8 mouse cellular contexts compared by ENCODE assay signal in the genomic region with DNA sequence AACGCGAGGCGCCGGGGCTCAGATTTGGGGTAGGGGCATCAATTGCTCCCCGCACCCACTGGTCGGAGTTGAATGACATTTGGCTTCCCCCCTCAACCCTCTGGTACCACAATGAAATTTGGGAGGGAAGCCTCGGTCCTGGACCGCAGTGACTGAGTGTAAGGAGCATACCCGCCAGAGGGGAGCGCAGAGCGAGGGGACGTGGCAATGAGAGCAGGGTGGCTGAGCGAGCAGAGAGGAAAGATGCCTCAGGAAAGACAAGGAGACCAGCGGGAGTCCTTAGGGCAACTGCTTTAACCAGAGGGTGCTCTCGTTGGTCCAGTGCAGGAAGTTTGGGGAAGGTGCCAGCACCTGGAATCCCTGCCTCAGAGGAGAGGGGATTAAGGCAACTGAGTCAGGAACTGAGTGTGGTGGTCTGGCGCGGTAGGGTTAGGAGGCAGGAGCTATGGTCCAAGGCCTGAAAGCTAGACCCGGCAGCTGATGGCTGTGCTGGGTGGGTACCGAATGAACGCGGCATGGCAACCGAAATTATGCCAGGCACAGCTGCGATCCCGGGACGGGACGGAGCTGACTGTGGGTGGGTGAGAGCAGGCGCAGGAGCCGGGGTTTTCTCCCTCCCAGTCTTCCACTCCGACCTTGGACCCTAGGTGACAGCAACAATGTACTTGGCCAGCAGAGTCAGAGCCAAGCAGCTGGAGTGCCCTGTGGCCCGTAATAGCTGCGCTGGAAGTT. TPM values are rescaled to one million over a fixed set of nuclear protein-coding genes. Genes with fewer than 3 reads are reported as not detected.
DNase-seq lines count a peak whose midpoint lies in the region; ATAC-seq and TF ChIP-seq lines count a peak whose summit lies in the region.

No protein-coding gene starts in this region.

- H3K4me3 ChIP-seq in embryonic fibroblast, embryonic 13.5 days (ENCODE audit: insufficient read depth, low read length): peak overlapping the region; percentile 33; the same call in 1 of the 2 replicates
- peak overlapping the region; percentile 36 for H3K4me3 ChIP-seq in hindbrain, embryonic 16.5 days (ENCODE audit: low read length)
- H3K4me3 ChIP-seq in liver, postnatal 0 days (ENCODE audit: low read depth, low read length): peak overlapping the region; percentile 30

- H3K4me1 ChIP-seq in embryonic fibroblast, embryonic 13.5 days (ENCODE audit: control insufficient read depth, insufficient read depth, low read length): no peaks in the 10 kb centered on the region; the same call in none of the 2 replicates
- peaks cover 27% of the 10 kb centered on the region for H3K4me1 ChIP-seq in hindbrain, embryonic 16.5 days (ENCODE audit: control insufficient read depth, insufficient read depth, low read depth, low read length)
- peaks cover 19% of the 10 kb centered on the region for H3K4me1 ChIP-seq in liver, postnatal 0 days (ENCODE audit: insufficient read depth)

- no peak for TF ChIP-seq EP300 in liver, postnatal 0 days (IDR thresholded peaks at IDR 0.05; ENCODE audit: low read depth)

- H3K27me3 ChIP-seq in hindbrain, embryonic 16.5 days (replicated peaks; ENCODE audit: control insufficient read depth, insufficient read depth, low read length): peaks cover 56% of the 10 kb centered on the region
- H3K27me3 ChIP-seq in liver, postnatal 0 days (ENCODE audit: insufficient read depth, low read length): peaks cover 45% of the 10 kb centered on the region
- H3K27me3 ChIP-seq in splenic B cell, adult 2 months (ENCODE audit: control insufficient read depth, insufficient read depth, low read length, poor library complexity, severe bottlenecking): no peaks in the 10 kb centered on the region

- peaks cover 39% of the 10 kb centered on the region for H3K36me3 ChIP-seq in hindbrain, embryonic 16.5 days (ENCODE audit: control insufficient read depth, insufficient read depth, low read length)
- H3K36me3 ChIP-seq in liver, postnatal 0 days (replicated peaks; ENCODE audit: insufficient read depth, low read length): peaks cover 21% of the 10 kb centered on the region
- peaks cover 2% of the 10 kb centered on the region for H3K36me3 ChIP-seq in splenic B cell, adult 2 months (ENCODE audit: control insufficient read depth, insufficient read depth, low read length, poor library complexity, severe bottlenecking)

- H3K27ac ChIP-seq in embryonic fibroblast, embryonic 13.5 days (ENCODE audit: insufficient read depth, low read length): peak overlapping the region; percentile 72
- H3K27ac ChIP-seq in hindbrain, embryonic 16.5 days (ENCODE audit: low read depth, low read length): no peak overlapping the region
- 0 out of 2 replicates have a peak overlapping the region, but pooled peaks have one; percentile 12 for H3K27ac ChIP-seq in liver, postnatal 0 days (ENCODE audit: low read depth)

- peak overlapping the region; percentile 56 for H3K9ac ChIP-seq in hindbrain, embryonic 16.5 days (ENCODE audit: low read depth, low read length)
- H3K9ac ChIP-seq in liver, postnatal 0 days (replicated peaks): no peak overlapping the region

- DNase-seq in heart, adult 11 months: peak; percentile 96
- DNase-seq in heart, adult 8-10 months (ENCODE audit: low spot score): no peak
- peak; percentile 50 for DNase-seq in Muller cell, postnatal 12 days (ENCODE audit: inconsistent ontology term)
- DNase-seq in liver, postnatal 0 days: no peak
- peak; percentile 15 for DNase-seq in splenic B cell, adult 2 months (ENCODE audit: low read depth, low spot score)

- H3K4me2 ChIP-seq in hindbrain, embryonic 16.5 days (ENCODE audit: low read length): peak overlapping the region; percentile 72
- peak overlapping the region; percentile 54 for H3K4me2 ChIP-seq in liver, postnatal 0 days (ENCODE audit: low read depth, low read length)

- WGBS in hindbrain, embryonic 16.5 days: 2% methylated on average over 31 of the region's 31 CpGs
- 3% methylated on average over 30 of the region's 31 CpGs for WGBS in liver, postnatal 0 days (ENCODE audit: insufficient replicate concordance)

- peak; percentile 46 for TF ChIP-seq POLR2A in embryonic fibroblast, embryonic 13.5 days (IDR thresholded peaks at IDR 0.05; ENCODE audit: low read depth, low read length)

- peak; percentile 40 for ATAC-seq in hindbrain, embryonic 16.5 days
- ATAC-seq in liver, postnatal 0 days: no peak
- ATAC-seq in activated CD4-positive, CD25-positive, alpha-beta regulatory T cell, adult 4 months: no peak

- peak; percentile 52; the same call in 1 of the 2 replicates for TF ChIP-seq CTCF in embryonic fibroblast, embryonic 13.5 days (IDR thresholded peaks at IDR 0.05; ENCODE audit: borderline replicate concordance, insufficient read depth, low read length)
- peak; percentile 25 for TF ChIP-seq CTCF in liver, postnatal 0 days (IDR thresholded peaks at IDR 0.05; ENCODE audit: low read depth)

- H3K9me3 ChIP-seq in hindbrain, embryonic 16.5 days (ENCODE audit: control insufficient read depth, low read length): no peaks in the 10 kb centered on the region
- no peaks in the 10 kb centered on the region for H3K9me3 ChIP-seq in liver, postnatal 0 days (ENCODE audit: low read length)

RNA-seq across cellular contexts. Expression of a gene that starts 0.4 kb away (rescaled TPM):
- 1 to 10 TPM; 6.7 to 9.0 (median 7.4) TPM for total RNA-seq in heart, adult 8-10 months (2022)
- polyA plus RNA-seq in embryonic fibroblast, embryonic 13.5 days (2011; ENCODE audit: insufficient read length, low read depth, missing spikeins): 80.7 and 93.1 TPM in 2 replicates
- polyA plus RNA-seq in hindbrain, embryonic 16.5 days (2015; fragmentation: Nextera tagmentation; extraction: Ambion mirVana): 2.9 and 5.3 TPM in 2 replicates
- polyA plus RNA-seq in liver, postnatal 0 days (2015; fragmentation: Nextera tagmentation; extraction: Ambion mirVana): 5.9 and 6.8 TPM in 2 replicates
- polyA plus RNA-seq in activated CD4-positive, CD25-positive, alpha-beta regulatory T cell, adult 4 months (2017; shearing (Covaris generic)): not detected

RNA-seq across cellular contexts. Expression of a gene that starts 8.4 kb away (rescaled TPM):
- not detected for total RNA-seq in heart, adult 8-10 months (2022)
- polyA plus RNA-seq in embryonic fibroblast, embryonic 13.5 days (2011; ENCODE audit: insufficient read length, low read depth, missing spikeins): not detected in 2 replicates
- not detected in 2 replicates for polyA plus RNA-seq in hindbrain, embryonic 16.5 days (2015; fragmentation: Nextera tagmentation; extraction: Ambion mirVana)
- polyA plus RNA-seq in liver, postnatal 0 days (2015; fragmentation: Nextera tagmentation; extraction: Ambion mirVana): not detected in 2 replicates
- not detected for polyA plus RNA-seq in activated CD4-positive, CD25-positive, alpha-beta regulatory T cell, adult 4 months (2017; shearing (Covaris generic))

RNA-seq across cellular contexts. Expression of a gene that starts 15.4 kb away (rescaled TPM):
- 10 to 100 TPM; 25.4 to 30.1 (median 27.1) TPM for total RNA-seq in heart, adult 8-10 months (2022)
- polyA plus RNA-seq in embryonic fibroblast, embryonic 13.5 days (2011; ENCODE audit: insufficient read length, low read depth, missing spikeins): 17.2 and 21.1 TPM in 2 replicates
- polyA plus RNA-seq in hindbrain, embryonic 16.5 days (2015; fragmentation: Nextera tagmentation; extraction: Ambion mirVana): 54.4 and 55.7 TPM in 2 replicates
- 3.4 and 4.3 TPM in 2 replicates for polyA plus RNA-seq in liver, postnatal 0 days (2015; fragmentation: Nextera tagmentation; extraction: Ambion mirVana)
- 1 to 10 TPM; 2.2 to 6.4 TPM for polyA plus RNA-seq in activated CD4-positive, CD25-positive, alpha-beta regulatory T cell, adult 4 months (2017; shearing (Covaris generic))

RNA-seq across cellular contexts. Expression of a gene that starts 29.0 kb away (rescaled TPM):
- total RNA-seq in heart, adult 8-10 months (2022): 10 to 100 TPM; 29.2 to 37.0 (median 30.2) TPM
- polyA plus RNA-seq in embryonic fibroblast, embryonic 13.5 days (2011; ENCODE audit: insufficient read length, low read depth, missing spikeins): 75.2 and 77.0 TPM in 2 replicates
- polyA plus RNA-seq in hindbrain, embryonic 16.5 days (2015; fragmentation: Nextera tagmentation; extraction: Ambion mirVana): 50.0 and 54.9 TPM in 2 replicates
- 22.8 and 24.9 TPM in 2 replicates for polyA plus RNA-seq in liver, postnatal 0 days (2015; fragmentation: Nextera tagmentation; extraction: Ambion mirVana)
- polyA plus RNA-seq in activated CD4-positive, CD25-positive, alpha-beta regulatory T cell, adult 4 months (2017; shearing (Covaris generic)): 10 to 100 TPM; 74.7 to 99.8 TPM

RNA-seq across cellular contexts. Expression of a gene that starts 40.5 kb away (rescaled TPM):
- total RNA-seq in heart, adult 8-10 months (2022): 1 to 10 TPM in 3 of 4 experiments, under 1 TPM in 1; 0.98 to 2.4 (median 1.3) TPM
- 11.1 and 16.1 TPM in 2 replicates for polyA plus RNA-seq in embryonic fibroblast, embryonic 13.5 days (2011; ENCODE audit: insufficient read length, low read depth, missing spikeins)
- polyA plus RNA-seq in hindbrain, embryonic 16.5 days (2015; fragmentation: Nextera tagmentation; extraction: Ambion mirVana): 14.2 and 15.5 TPM in 2 replicates
- 0.27 and 0.41 TPM in 2 replicates for polyA plus RNA-seq in liver, postnatal 0 days (2015; fragmentation: Nextera tagmentation; extraction: Ambion mirVana)
- 1 to 10 TPM; 1.2 to 1.9 TPM for polyA plus RNA-seq in activated CD4-positive, CD25-positive, alpha-beta regulatory T cell, adult 4 months (2017; shearing (Covaris generic))

Comparison
In these comparisons a context has a peak if more than half of its experiments do, and no peak if none do; other contexts are left out.
1. DNase-seq: peak in heart, adult 11 months (single experiment), Muller cell, postnatal 12 days (single experiment) and splenic B cell, adult 2 months (single experiment); none in heart, adult 8-10 months (single experiment) and liver, postnatal 0 days (single experiment).
2. RNA of a gene that starts 0.4 kb away (polyA plus RNA-seq): 80.7 to 93.1 TPM in embryonic fibroblast, embryonic 13.5 days; 5.9 to 6.8 TPM in liver, postnatal 0 days, 2.9 to 5.3 TPM in hindbrain, embryonic 16.5 days and not detected in activated CD4-positive, CD25-positive, alpha-beta regulatory T cell, adult 4 months; every median in the first group is over 10 times any median in the second.
3. Peak in every context shown above with its lines, with median percentiles within 50 percentile points of each other: H3K4me3 ChIP-seq.